Mouse (Mus musculus) urinary bladder, postnatal 10 days (tissue): ENCODE results near the gene Nhlh1.

Experiments
- DNase-seq: peaks from one replicate; pipeline ENCODE4 v3.0.0; 2022; ENCODE audit warnings: low spot score

Nhlh1 gene

DNA sequence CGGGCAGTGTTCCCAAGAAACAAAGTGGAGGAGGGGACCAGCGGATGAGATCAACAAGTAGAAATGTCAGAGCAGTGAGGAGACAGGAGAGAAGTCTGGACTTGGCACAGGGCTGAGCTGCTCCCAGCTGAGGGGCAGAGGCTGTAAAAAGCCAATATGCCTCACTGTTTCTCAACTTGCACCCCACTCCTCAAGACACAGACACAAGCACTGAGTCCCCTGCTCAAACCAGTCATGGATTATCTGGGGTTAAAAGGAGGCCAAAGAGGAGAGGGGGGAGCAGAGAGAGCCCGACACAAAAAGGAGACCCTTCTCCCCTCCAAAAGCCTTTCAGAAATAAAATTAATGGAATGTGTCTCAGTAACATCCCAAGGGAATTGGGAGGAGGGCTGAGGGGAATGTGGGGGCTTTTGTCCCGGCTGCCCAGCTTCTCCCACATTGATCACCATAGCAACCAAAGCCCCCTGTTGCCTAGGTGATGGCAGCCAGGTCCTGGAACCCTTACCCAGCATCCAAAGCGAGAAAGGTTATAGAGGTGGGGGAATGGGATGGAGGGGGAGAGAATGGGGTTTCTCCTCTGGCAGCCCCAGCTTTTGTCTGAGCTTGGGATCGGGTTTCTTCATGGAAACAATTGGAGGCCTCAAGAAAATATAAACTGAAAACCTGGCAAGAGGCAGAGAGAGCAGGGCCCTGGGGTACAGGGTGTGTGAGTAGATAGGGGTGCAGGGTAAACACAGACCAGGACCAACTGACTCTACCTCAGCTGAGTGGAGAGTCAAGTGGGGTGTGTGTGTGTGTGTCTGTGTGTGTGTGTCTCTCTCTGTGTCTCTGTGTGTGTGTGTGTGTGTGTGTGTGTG, 40.5 kb downstream of the Nhlh1 start:
- DNase-seq = no peak

DNA sequence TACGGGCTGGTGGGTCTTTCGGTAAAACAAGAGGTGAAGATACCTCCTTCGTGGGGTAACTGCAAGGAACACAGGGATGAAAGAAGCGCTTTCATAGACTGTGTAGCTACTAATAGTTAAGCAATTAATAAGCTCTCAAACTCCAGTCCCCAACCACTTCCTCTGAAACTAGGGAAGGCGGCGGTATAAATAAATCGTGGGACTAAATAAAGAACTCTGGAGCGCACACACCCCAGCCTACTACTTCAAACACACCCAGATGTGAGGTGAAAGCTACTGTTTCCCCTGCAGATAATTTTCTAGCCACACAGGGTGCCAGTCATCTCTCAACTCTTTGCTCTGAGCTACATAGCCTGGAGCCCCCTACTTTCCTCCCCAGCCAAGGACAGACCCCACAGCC, 41.3 kb downstream of the Nhlh1 start:
- DNase-seq = no peak

DNA sequence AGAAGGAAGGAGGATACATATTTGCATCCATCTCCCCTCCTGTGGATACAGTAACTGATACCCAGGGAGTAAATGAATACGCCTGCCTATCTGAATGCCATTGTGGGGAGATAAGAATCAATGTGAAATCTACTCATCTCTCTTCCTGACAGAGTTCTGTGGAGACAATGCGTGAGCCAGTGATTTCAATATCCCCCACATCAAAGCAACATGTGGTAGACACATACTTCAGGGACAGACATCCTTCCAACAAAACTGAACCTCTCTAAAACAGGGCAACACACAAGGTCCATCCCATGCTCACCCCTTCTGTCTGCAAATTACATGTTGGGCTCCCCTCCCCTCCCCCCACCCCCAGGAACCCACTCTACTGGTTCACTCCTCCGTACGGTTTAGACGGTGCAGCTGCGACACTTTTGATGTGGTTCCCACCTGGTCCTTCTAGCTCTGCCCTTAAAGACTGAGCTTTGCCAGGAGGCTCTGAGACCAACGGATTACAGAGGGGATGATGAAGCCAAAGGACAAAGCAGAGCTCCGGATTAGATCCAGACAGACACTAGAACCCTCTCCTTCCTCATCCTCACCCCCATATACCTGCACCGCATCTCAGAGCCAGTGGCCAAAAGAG, 41.9 kb downstream of the Nhlh1 start:
- DNase-seq = no peak

DNA sequence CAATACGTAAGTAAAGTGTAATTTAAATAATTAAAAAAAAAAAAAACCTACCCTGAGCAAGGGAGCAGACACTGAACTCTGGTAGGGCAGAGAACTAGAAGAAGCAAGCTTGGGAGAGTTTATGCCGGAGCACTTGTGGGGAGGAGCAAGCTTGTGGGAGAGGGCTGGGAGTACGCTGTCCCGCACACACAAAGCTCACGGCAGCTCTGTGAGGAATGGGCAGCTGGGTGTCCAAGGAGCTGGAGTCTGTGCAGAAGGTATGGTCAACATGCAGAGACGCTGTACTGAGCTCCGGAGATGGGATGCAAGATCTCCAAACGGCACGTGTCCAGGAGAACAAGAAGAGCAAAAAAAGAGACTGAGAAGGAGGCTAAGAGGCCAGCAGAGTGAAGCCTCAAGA, 42.6 kb downstream of the Nhlh1 start:
- no peak for DNase-seq

DNA sequence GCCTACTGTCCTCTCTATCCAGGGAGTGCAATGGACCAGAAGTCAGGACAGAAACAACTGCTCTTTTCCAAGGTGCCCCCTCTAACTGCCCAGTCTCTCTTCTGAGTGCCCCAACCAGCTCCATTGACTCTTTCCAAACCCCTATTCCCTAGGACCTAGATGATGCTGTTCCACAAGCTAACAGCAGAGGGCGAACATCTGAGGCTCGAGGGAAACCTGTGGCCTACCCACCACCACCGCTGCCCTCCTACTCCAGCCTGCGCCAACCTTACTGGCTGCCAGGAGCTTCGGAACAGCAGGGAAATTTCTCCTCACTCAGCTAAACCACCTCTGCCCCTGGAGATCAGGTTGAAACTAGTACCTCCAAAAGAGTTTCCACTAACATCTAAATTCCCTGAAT, 45.3 kb downstream of the Nhlh1 start:
- DNase-seq = no peak

DNA sequence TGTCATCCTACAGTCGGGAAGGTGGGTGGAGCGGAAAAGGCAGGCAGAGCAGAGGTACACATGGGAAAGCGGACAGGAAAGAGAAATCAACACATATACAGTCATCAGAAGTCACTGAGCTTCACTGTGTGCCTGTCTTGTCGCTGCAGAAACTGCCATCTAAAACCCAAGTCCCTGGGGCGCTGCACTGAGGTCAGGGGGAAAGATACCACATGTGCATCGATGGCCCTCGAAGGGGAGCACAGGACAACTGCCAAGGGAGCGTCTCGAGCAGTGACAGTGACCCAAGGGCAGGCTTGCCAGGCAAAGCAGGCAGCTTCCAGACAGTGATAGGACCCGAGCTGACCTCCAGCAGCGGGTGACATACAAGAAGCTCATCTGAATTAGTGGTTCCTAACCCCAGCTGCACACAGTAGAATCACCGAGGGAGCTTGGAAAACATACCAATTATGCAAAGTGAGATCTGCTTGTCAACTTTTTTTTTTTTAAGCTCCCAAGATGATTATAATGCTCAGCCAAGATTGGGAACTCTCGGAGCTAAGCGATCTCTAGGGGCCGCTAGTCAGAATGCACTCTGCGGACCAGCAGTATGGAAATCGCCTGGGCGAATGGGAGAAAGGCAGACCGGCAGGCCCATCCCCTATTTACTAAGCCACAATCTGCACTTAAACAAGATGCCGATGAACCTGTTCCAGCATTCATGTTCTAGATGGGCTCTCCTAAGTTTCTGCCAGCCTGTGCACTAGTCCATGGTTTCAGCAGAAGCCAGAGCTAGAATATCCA, 47.1 kb downstream of the Nhlh1 start:
- no peak for DNase-seq

DNA sequence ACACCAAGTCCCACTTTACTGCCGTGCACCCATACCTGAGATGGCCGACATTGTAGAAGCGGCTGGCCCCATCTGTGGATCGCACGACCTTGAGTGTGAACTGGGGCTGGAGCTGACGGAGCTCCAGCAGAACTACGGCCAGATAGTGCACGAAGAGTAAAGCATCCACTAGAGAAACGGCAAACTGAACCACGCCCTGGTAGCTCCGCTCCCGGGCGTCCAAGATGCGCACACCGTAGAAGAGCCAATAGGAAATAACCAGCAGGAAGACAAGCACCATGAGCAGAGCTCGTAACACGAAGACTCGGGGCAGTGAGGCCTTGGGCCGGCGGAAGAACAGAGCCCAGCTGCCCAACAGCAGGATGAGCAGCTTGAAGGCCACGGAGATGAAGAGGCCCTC, 48.0 kb downstream of the Nhlh1 start:
- no peak for DNase-seq

DNA sequence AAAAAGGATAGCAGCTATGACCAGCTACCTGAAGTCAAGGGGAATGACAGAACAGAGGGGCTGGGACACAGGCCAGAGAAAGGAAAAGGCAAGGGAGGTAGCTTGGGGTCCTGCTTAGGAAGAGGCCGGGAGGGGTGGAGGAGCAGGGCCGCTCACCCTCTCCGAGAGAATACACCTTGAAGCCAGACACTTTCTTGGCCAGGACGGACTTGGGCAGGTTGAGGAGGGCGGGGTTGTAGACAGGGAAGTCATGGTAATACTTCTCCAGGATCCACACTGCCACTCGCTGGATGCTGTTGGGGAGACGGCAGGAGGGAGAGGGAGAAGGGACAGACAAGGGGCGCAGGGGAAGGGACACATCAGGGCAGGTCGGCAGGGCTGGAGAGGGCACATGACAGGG, 49.0 kb downstream of the Nhlh1 start:
- no peak for DNase-seq

DNA sequence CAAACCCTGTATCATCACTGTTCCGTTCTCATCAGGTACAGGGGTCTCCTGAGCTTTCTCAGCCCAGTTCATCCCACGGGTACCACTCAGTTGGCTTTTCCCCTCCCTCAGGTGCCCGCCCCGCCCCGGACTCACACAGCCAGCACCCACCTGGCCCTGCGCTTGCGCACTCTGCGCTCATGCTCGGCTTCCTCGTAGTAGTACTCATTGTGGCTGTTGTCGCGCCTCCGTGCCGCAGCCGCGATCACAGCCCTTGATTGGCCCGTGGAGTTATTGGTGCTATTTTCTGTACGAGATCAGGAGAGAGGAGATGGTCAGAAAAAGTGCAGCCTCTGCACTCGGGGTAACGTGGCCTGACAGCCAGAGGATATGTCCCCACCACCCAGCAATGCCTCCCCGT, 49.6 kb downstream of the Nhlh1 start:
- DNase-seq = no peak
